ENCODE assay signal across 20 mouse cellular contexts in the genomic region with DNA sequence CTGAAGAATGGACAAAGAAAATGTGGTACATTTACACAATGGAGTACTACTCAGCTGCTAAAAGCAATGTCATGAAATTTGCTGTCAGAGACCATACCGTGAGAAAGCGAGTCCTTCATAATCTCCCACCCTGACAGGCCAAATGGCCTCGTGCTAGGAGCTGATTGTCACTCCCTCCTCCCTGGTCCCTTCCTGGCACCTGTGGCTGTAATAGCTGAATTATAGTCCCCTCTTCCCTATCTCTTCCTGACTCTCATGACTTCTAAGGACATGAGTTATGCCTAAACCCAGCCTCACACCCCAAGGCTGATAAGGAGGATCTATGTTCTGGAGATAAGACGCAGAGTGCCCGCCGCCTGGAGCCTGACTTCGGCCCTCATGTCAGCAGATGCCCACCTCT. TPM values are rescaled to one million over a fixed set of nuclear protein-coding genes. Genes with fewer than 3 reads are reported as not detected.
"Had no signal": no experiment of that assay in that cellular context is flagged by ENCODE, and none has a peak within 500 bp of the region (broad histone marks: within the 10 kb centered on the region; RNA-seq: fewer than 3 reads in every experiment).

No protein-coding gene starts in this region.

RNA-seq across cellular contexts. Expression of a gene that starts 1.8 kb away (rescaled TPM):
- total RNA-seq: megakaryocyte, adult 5-6 weeks; midbrain, postnatal 0 days; monocyte, adult 5-6 weeks; neutrophil, adult 5-6 weeks had no signal
- polyA plus RNA-seq: liver, postnatal 0 days; lung, adult 2 months; lung, embryonic 15.5 days; lung, postnatal 0 days; macrophage; midbrain, embryonic 11.5 days; midbrain, embryonic 13.5 days; midbrain, embryonic 15.5 days; midbrain, postnatal 0 days; neural tube, embryonic 12.5 days; neural tube, embryonic 14.5 days; spleen, adult 2 months; stomach, embryonic 15.5 days; stomach, postnatal 0 days; thymus, adult 2 months; urinary bladder, adult 2 months had no signal

RNA-seq across cellular contexts. Expression of a gene that starts 16.6 kb away (rescaled TPM):
- polyA plus RNA-seq: midbrain, embryonic 11.5 days; midbrain, embryonic 13.5 days; midbrain, embryonic 15.5 days; midbrain, postnatal 0 days; neural tube, embryonic 12.5 days; neural tube, embryonic 14.5 days; stomach, postnatal 0 days; testis, adult 2 months had no signal

RNA-seq across cellular contexts. Expression of a gene that starts 44.4 kb away (rescaled TPM):
- total RNA-seq: midbrain, postnatal 0 days had no signal
- polyA plus RNA-seq: midbrain, embryonic 11.5 days; midbrain, embryonic 13.5 days; midbrain, embryonic 15.5 days; midbrain, postnatal 0 days; neural tube, embryonic 12.5 days; neural tube, embryonic 14.5 days; testis, adult 2 months had no signal
